Mouse (Mus musculus): ENCODE measurements around the gene Zdhhc3.

DNA sequence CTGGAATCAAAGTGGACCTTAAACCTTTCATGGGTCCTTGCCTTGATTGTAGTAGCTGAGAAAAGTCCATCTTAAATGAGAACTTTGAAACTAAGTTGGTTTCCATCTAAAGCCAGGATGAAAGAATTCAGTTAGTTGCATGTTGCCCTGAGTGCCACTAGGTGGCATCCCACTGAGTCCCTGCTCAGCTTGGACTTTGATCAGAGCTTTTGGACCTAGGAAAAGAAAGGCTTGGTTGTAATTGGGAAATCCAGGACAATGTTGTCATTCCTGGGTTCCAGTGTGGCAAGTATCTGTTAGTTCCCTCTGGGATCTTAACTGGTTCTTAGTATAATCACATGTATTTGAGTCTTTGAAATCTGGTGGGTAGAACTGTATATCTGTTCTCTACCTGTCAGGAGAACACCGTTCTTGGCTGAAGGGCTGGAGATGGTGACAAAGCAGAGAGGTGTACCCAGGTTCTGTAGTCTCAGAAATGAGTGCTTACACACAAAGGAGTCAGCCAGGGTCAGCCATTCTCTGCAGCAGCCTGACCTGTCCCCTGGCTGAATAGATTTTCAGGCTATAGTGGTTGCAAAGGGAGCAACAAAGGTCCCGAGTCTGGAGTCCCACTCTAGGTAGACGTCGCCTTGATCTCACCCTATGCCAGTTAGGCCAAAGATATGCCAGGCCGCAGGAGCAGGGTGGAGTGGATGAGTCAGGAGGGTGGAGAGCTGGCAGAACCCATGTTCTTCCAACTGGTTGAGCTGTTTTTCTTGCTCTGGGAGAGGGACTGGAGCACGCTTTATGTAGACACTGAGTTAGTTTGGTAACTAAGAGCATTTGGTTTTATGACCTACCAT, 10.8 kb upstream of the Zdhhc3 start:
- TF ChIP-seq CTCF (IDR thresholded peaks at IDR 0.05; ENCODE audit: low read depth, low read length) (peak; percentile 66), POLR2A (IDR thresholded peaks at IDR 0.05; ENCODE audit: insufficient read depth, low read length) (no peak), EP300 (IDR thresholded peaks at IDR 0.05; ENCODE audit: insufficient read depth, low read depth, low read length) (no peak)
